Mouse (Mus musculus) c-Kit-positive CD71-positive TER-119-negative erythroid progenitor cells, embryonic 14.5 days (primary cell): ENCODE data around the gene Hid1.
A peak's percentile ranks its signal among the peaks of the same experiment; 100 is the strongest.

Experiments
- DNase-seq: peaks from one replicate; pipeline ENCODE4 v3.0.0-alpha.2; 2013; ENCODE audit warnings: low read depth

Hid1 gene

GRCm38 (mm10) chr11:115374695-115375425 is 7.3 kb upstream of the Hid1 start:
- no peak for DNase-seq

- no peak for DNase-seq
Observed at GRCm38 (mm10) chr11:115373805-115374694, 6.5 kb upstream of the Hid1 start.

GRCm38 (mm10) chr11:115372737-115373136 is 5.2 kb upstream of the Hid1 start:
- DNase-seq, result no peak

- DNase-seq, result no peak
Observed at GRCm38 (mm10) chr11:115372015-115372414, 4.5 kb upstream of the Hid1 start.

GRCm38 (mm10) chr11:115371354-115371753 is 3.8 kb upstream of the Hid1 start:
- no peak for DNase-seq

- DNase-seq, result no peak
Observed at GRCm38 (mm10) chr11:115370368-115370767, 2.8 kb upstream of the Hid1 start.

- no peak for DNase-seq
Observed at GRCm38 (mm10) chr11:115366706-115367394, 706 bp downstream of the Hid1 start.

- DNase-seq, result no peak
Observed at GRCm38 (mm10) chr11:115366039-115366705, 1.4 kb downstream of the Hid1 start.

- no peak for DNase-seq
Observed at GRCm38 (mm10) chr11:115364136-115364535, 3.4 kb downstream of the Hid1 start.

- DNase-seq, result no peak
Observed at GRCm38 (mm10) chr11:115359726-115360125, 7.8 kb downstream of the Hid1 start.

- no peak for DNase-seq
Observed at GRCm38 (mm10) chr11:115359293-115359692, 8.3 kb downstream of the Hid1 start.

- peak; percentile 32 for DNase-seq
Observed at GRCm38 (mm10) chr11:115358468-115358867, 9.1 kb downstream of the Hid1 start.

GRCm38 (mm10) chr11:115354183-115354582 is 13.4 kb downstream of the Hid1 start:
- peak; percentile 62 for DNase-seq

GRCm38 (mm10) chr11:115353375-115353774 is 14.2 kb downstream of the Hid1 start:
- no peak for DNase-seq

- no peak for DNase-seq
Observed at GRCm38 (mm10) chr11:115349976-115350375, 17.6 kb downstream of the Hid1 start.

GRCm38 (mm10) chr11:115348681-115349248 is 18.8 kb downstream of the Hid1 start:
- peak; percentile 14 for DNase-seq

GRCm38 (mm10) chr11:115345515-115345914 is 22.0 kb downstream of the Hid1 start:
- no peak for DNase-seq

GRCm38 (mm10) chr11:115344967-115345366 is 22.6 kb downstream of the Hid1 start:
- DNase-seq, result no peak

- DNase-seq, result no peak
Observed at GRCm38 (mm10) chr11:115341866-115342265, 25.7 kb downstream of the Hid1 start.

- DNase-seq, result no peak
Observed at GRCm38 (mm10) chr11:115341246-115341645, 26.3 kb downstream of the Hid1 start.

GRCm38 (mm10) chr11:115337826-115338225 is 29.7 kb downstream of the Hid1 start:
- no peak for DNase-seq

GRCm38 (mm10) chr11:115337350-115337749 is 30.2 kb downstream of the Hid1 start:
- DNase-seq, result no peak
